Mouse (Mus musculus) pancreas, adult 10 weeks (tissue): ENCODE data around the gene Gm20870. TPM values are rescaled to one million over a fixed set of nuclear protein-coding genes. Genes with fewer than 3 reads are reported as not detected.

Source experiments
- polyA plus RNA-seq: library from polyadenylated mRNA; stranded (reverse); fragments of 350-450 nt; fragmentation: Illumina TruSeq; extraction: RNeasy Lipid Tissue Mini Kit (QIAGEN cat#74804); gene quantifications from one replicate; pipeline ENCODE4 v1.2.3, GENCODE M21; 2015; ENCODE audit warnings: low read depth, low replicate concordance; ENCODE audit not compliant: insufficient read depth

Gene Gm20870
- not detected for polyA plus RNA-seq

GRCm38 (mm10) chrY:71691743-71692142 lies at the start of gene Gm20870:
Gm20870 (plus strand) TSS chrY:71692043.

Other genes starting within 250 kb of the Gm20870 start
- not detected for gene Gm20869, start 222.6 kb upstream of the Gm20870 start, polyA plus RNA-seq